Mouse (Mus musculus) limb, embryonic 12.5 days (tissue): ENCODE measurements around the gene Lipo1. TPM values are rescaled to one million over a fixed set of nuclear protein-coding genes. Genes with fewer than 3 reads are reported as not detected.
"Not testable (repeated sequence)": the region's sequence is repeated elsewhere in the genome, so short reads cannot be mapped to it uniquely, and the experiment has no call there.

Experiments used
- ATAC-seq: fragments of 200-750 bp; cut with Nextera tagmentation; 2 replicates; pipeline ENCODE4 v1.8.0; 2017; ENCODE audit warnings: low read depth, moderate TSS enrichment; ENCODE audit not compliant: insufficient number of reproducible peaks, insufficient read depth, low FRiP score, low TSS enrichment
- H3K27ac ChIP-seq: fragments of 300-500 bp; sonication (generic); 2 replicates; pipeline ENCODE4 v1.5.1; 2016; ENCODE audit warnings: mild to moderate bottlenecking, moderate library complexity
- H3K27me3 ChIP-seq: fragments of 300-500 bp; sonication (generic); 2 replicates; pipeline ENCODE4 v1.6.1; 2016; ENCODE audit warnings: mild to moderate bottlenecking, moderate library complexity
- H3K36me3 ChIP-seq: fragments of 300-500 bp; sonication (generic); 2 replicates; pipeline ENCODE4 v1.6.1; 2016; ENCODE audit warnings: mild to moderate bottlenecking, moderate library complexity
- H3K4me1 ChIP-seq: fragments of 300-500 bp; sonication (generic); replicated peaks from 2 replicates; pipeline ENCODE4 v1.6.1; 2016
- H3K4me2 ChIP-seq: fragments of 300-500 bp; sonication (generic); 2 replicates; pipeline ENCODE4 v1.6.1; 2016; ENCODE audit warnings: mild to moderate bottlenecking, moderate library complexity
- H3K4me3 ChIP-seq: fragments of 300-500 bp; sonication (generic); replicated peaks from 2 replicates; pipeline ENCODE4 v1.5.1; 2016; ENCODE audit warnings: mild to moderate bottlenecking
- H3K9ac ChIP-seq: fragments of 300-500 bp; sonication (generic); replicated peaks from 2 replicates; pipeline ENCODE4 v1.6.1; 2016; ENCODE audit warnings: mild to moderate bottlenecking, moderate library complexity
- H3K9me3 ChIP-seq: fragments of 300-500 bp; sonication (generic); 2 replicates; pipeline ENCODE4 v1.6.1; 2016; ENCODE audit warnings: mild to moderate bottlenecking, moderate library complexity
- WGBS: fragments of 180-500 bp; shearing (Covaris S2); methylation state at CpG from one replicate; pipeline ENCODE4 v1.1.7; 2016; 5-methylcytosine and 5-hydroxymethylcytosine counted together
- polyA plus RNA-seq: library from polyadenylated mRNA; unstranded; fragments of >200 nt; fragmentation: Nextera tagmentation; extraction: Ambion mirVana; gene quantifications from 2 replicates; pipeline ENCODE4 v1.2.1, GENCODE M21; 2016

The Lipo1 gene
- not detected in 2 replicates for polyA plus RNA-seq

GRCm38 (mm10) chr19:33787359-33787758, at the start of gene Lipo1:
TSS of gene Lipo1 (minus strand) at chr19:33787459.
- not testable (repeated sequence) for H3K36me3 ChIP-seq, H3K27me3 ChIP-seq, H3K4me2 ChIP-seq, H3K4me3 ChIP-seq, ATAC-seq, H3K4me1 ChIP-seq, H3K9me3 ChIP-seq, H3K27ac ChIP-seq, H3K9ac ChIP-seq

- no peak overlapping the region for H3K9ac ChIP-seq
- 89% methylated on average over 12 of the region's 12 CpGs for WGBS
- no peak for ATAC-seq
- no peaks in the 10 kb centered on the region for H3K36me3 ChIP-seq
- H3K27ac ChIP-seq, result no peak overlapping the region
- no peak overlapping the region for H3K4me3 ChIP-seq
- no peaks in the 10 kb centered on the region for H3K4me1 ChIP-seq
- H3K27me3 ChIP-seq, result no peaks in the 10 kb centered on the region
- H3K4me2 ChIP-seq, result no peak overlapping the region
- no peaks in the 10 kb centered on the region for H3K9me3 ChIP-seq
Measured at GRCm38 (mm10) chr19:33786576-33787277, 532 bp downstream of the Lipo1 start.

GRCm38 (mm10) chr19:33761287-33762086, 25.8 kb downstream of the Lipo1 start, which contains the start of gene Lipo3:
TSS of gene Lipo3 (minus strand) at chr19:33761951.
- Histone ChIP-seq H3K4me3 (peak within 1 kb of the TSS; percentile 19; the same call in 1 of the 2 replicates), H3K4me2 (peak within 1 kb of the TSS; percentile 41)
- peak; percentile 68 for ATAC-seq
- not testable (repeated sequence) for H3K9ac ChIP-seq, H3K27me3 ChIP-seq, H3K36me3 ChIP-seq, H3K27ac ChIP-seq, H3K4me1 ChIP-seq, H3K9me3 ChIP-seq
- 36% methylated on average over 13 of the region's 41 CpGs for WGBS

DNA sequence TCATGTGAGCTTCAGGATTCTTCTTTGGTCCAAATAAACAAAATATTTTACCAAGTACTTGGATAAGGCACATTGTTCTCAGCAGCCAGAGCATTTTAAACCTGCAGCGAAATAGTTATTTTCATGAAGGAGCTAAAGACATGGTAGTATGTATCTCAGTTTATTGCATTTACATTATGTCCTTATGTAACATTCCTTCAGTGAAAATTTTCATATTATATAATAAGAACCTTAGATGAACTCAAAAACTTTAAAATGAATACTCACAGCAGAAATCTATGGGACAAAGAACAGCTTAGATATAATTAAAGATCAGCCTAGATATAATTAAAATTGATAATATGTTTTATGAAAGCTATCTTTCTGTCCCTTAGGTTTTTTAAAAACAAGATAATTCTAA, 36.0 kb downstream of the Lipo1 start, which contains the start of gene Lipo2:
Gene Lipo2 (minus strand): TSS at position 101 of the 400 bp plus-strand sequence.
- not testable (repeated sequence) for H3K27ac ChIP-seq, H3K9me3 ChIP-seq, H3K27me3 ChIP-seq, H3K4me3 ChIP-seq, H3K36me3 ChIP-seq, H3K4me2 ChIP-seq, H3K9ac ChIP-seq, H3K4me1 ChIP-seq, ATAC-seq
- 94% methylated on average over 1 of the region's 1 CpGs for whole genome bisulfite sequencing

Other genes starting within 250 kb of the Lipo1 start
- not detected in 2 replicates for gene Gm8978, start 162.2 kb downstream of the Lipo1 start, polyA plus RNA-seq
- gene Lipo2, start 36.1 kb downstream of the Lipo1 start, polyA plus RNA-seq, result 0.14 TPM in 2 replicates
- gene Lipo3, start 25.5 kb downstream of the Lipo1 start, polyA plus RNA-seq, result 7.7 TPM in 2 replicates
- gene Lipf, start 173.7 kb upstream of the Lipo1 start, polyA plus RNA-seq, result not detected in 2 replicates
- gene Lipk, start 220.8 kb upstream of the Lipo1 start, polyA plus RNA-seq, result not detected in 2 replicates